Mouse (Mus musculus) left cerebral cortex, postnatal 4 days (tissue): ENCODE data around the gene Pagr1a. TPM values are rescaled to one million over a fixed set of nuclear protein-coding genes. Genes with fewer than 3 reads are reported as not detected.

ENCODE experiments used
- DNase-seq: peaks from one replicate; pipeline ENCODE4 v3.0.0-alpha.2; 2022
- intact Hi-C: fragments of 180-260 bp; cut with DNase I; formaldehyde crosslinking; loops from one replicate; pipeline ENCODE4 v1.15.1; 2025
- total RNA-seq, 2 experiments: library from RNA; stranded (reverse); gene quantifications; 2 replicates each; pipeline ENCODE4 v1.2.3; 2021

Gene Pagr1a
- total RNA-seq = 10 to 100 TPM; 10.2 to 15.4 TPM

GRCm38 (mm10) chr7:127016971-127017949 is at the start of gene Pagr1a:
Gene Pagr1a, minus strand, starts transcription at chr7:127017352.
- intact Hi-C loops = no loop called here

GRCm38 (mm10) chr7:127066317-127066716 is 49.2 kb upstream of the Pagr1a start:
- intact Hi-C loops = loop anchor here (10.0 kb wide), 1 partner anchor 108 kb away; no protein-coding TSS in a partner anchor

More at GRCm38 (mm10) chr7:127016971-127017949, at the start of gene Pagr1a:
- peak; percentile 99 for DNase-seq

GRCm38 (mm10) chr7:127065538-127065937 is 48.4 kb upstream of the Pagr1a start:
- intact Hi-C loops = loop anchor here (10.0 kb wide), 1 partner anchor 109 kb away; no protein-coding TSS in a partner anchor
- DNase-seq = no peak

More at GRCm38 (mm10) chr7:127066317-127066716, 49.2 kb upstream of the Pagr1a start:
- no peak for DNase-seq

GRCm38 (mm10) chr7:127055026-127055585 is 38.0 kb upstream of the Pagr1a start:
- no peak for DNase-seq
- intact Hi-C loops = no loop called here

GRCm38 (mm10) chr7:127041851-127042672 is 24.9 kb upstream of the Pagr1a start, which contains the start of gene Kif22:
Gene Kif22, minus strand, starts transcription at chr7:127042471.
- intact Hi-C loops = no loop called here

GRCm38 (mm10) chr7:127031244-127031643 is 14.1 kb upstream of the Pagr1a start:
- intact Hi-C loops = no loop called here
- DNase-seq = no peak

More at GRCm38 (mm10) chr7:127041851-127042672, 24.9 kb upstream of the Pagr1a start, which contains the start of gene Kif22:
- DNase-seq = peak; percentile 90

- intact Hi-C loops = no loop called here
- DNase-seq = no peak
These were observed 13.0 kb upstream of the Pagr1a start for GRCm38 (mm10) chr7:127030172-127030571.

- intact Hi-C loops = no loop called here
- peak; percentile 44 for DNase-seq
These were observed 10.7 kb upstream of the Pagr1a start for GRCm38 (mm10) chr7:127027885-127028284.

- intact Hi-C loops = no loop called here
- peak; percentile 100 for DNase-seq
These were observed 10.0 kb upstream of the Pagr1a start, which contains the start of gene Maz for GRCm38 (mm10) chr7:127026984-127027726. Gene Maz, minus strand, starts transcription at chr7:127027037.

- intact Hi-C loops = no loop called here
- DNase-seq = no peak
These were observed 9.4 kb upstream of the Pagr1a start for GRCm38 (mm10) chr7:127026616-127026983.

GRCm38 (mm10) chr7:127026161-127026600 is 9.0 kb upstream of the Pagr1a start:
- DNase-seq = peak; percentile 87
- intact Hi-C loops = no loop called here

- intact Hi-C loops = no loop called here
These were observed 8.5 kb upstream of the Pagr1a start for GRCm38 (mm10) chr7:127025556-127026160.

GRCm38 (mm10) chr7:127024755-127025555 is 7.8 kb upstream of the Pagr1a start:
- peak; percentile 82 for DNase-seq
- intact Hi-C loops = no loop called here

More at GRCm38 (mm10) chr7:127025556-127026160, 8.5 kb upstream of the Pagr1a start:
- DNase-seq = peak; percentile 54

GRCm38 (mm10) chr7:127023896-127024690 is 6.9 kb upstream of the Pagr1a start:
- intact Hi-C loops = no loop called here
- DNase-seq = no peak

- intact Hi-C loops = no loop called here
- DNase-seq = no peak
These were observed 6.1 kb upstream of the Pagr1a start for GRCm38 (mm10) chr7:127023272-127023691.

- DNase-seq = no peak
- intact Hi-C loops = no loop called here
These were observed 5.5 kb upstream of the Pagr1a start for GRCm38 (mm10) chr7:127022528-127023271.
